Mouse (Mus musculus) hindbrain, embryonic 11.5 days (tissue): ENCODE measurements around the gene Ttc23l. TPM values are rescaled to one million over a fixed set of nuclear protein-coding genes. Genes with fewer than 3 reads are reported as not detected.

Source experiments
- ATAC-seq: fragments of 200-750 bp; cut with Nextera tagmentation; 2 replicates; pipeline ENCODE4 v1.8.0; 2017; ENCODE audit warnings: mild to moderate bottlenecking, moderate TSS enrichment, moderate library complexity; ENCODE audit not compliant: low FRiP score
- DNase-seq: peaks from one replicate; pipeline ENCODE4 v3.0.0-alpha.2; 2015; ENCODE audit warnings: low spot score
- H3K27ac ChIP-seq: fragments of 300-500 bp; sonication (generic); 2 replicates; pipeline ENCODE4 v1.5.1; 2014; ENCODE audit warnings: mild to moderate bottlenecking, low read depth, low read length
- H3K27me3 ChIP-seq: fragments of 300-500 bp; sonication (generic); 2 replicates; pipeline ENCODE4 v1.6.1; 2014; ENCODE audit warnings: mild to moderate bottlenecking, low read length, moderate library complexity, mixed read lengths; ENCODE audit not compliant: control insufficient read depth, insufficient read depth
- H3K36me3 ChIP-seq: fragments of 300-500 bp; sonication (generic); 2 replicates; pipeline ENCODE4 v1.6.1; 2014; ENCODE audit warnings: mild to moderate bottlenecking, low read length, moderate library complexity, mixed read lengths; ENCODE audit not compliant: control insufficient read depth, insufficient read depth
- H3K4me1 ChIP-seq: fragments of 300-500 bp; sonication (generic); replicated peaks from 2 replicates; pipeline ENCODE4 v1.6.1; 2014; ENCODE audit warnings: low read length, mixed read lengths; ENCODE audit not compliant: control insufficient read depth, insufficient read depth
- H3K4me2 ChIP-seq: fragments of 300-500 bp; sonication (generic); replicated peaks from 2 replicates; pipeline ENCODE4 v1.6.1; 2014; ENCODE audit warnings: mild to moderate bottlenecking, low read depth, low read length
- H3K4me3 ChIP-seq: fragments of 300-500 bp; sonication (generic); 2 replicates; pipeline ENCODE4 v1.5.1; 2014; ENCODE audit warnings: low read depth, low read length
- H3K9ac ChIP-seq: fragments of 300-500 bp; sonication (generic); 2 replicates; pipeline ENCODE4 v1.6.1; 2014; ENCODE audit warnings: low read depth, low read length
- H3K9me3 ChIP-seq: fragments of 300-500 bp; sonication (generic); 2 replicates; pipeline ENCODE4 v1.6.1; 2016; ENCODE audit warnings: low read length; ENCODE audit not compliant: control insufficient read depth
- WGBS: fragments of 180-500 bp; shearing (Covaris S2); extraction: QIAGEN DNeasy Blood & Tissue Kit; methylation state at CpG from one replicate; pipeline ENCODE4 v1.1.7; 2014; 5-methylcytosine and 5-hydroxymethylcytosine counted together
- polyA plus RNA-seq: library from polyadenylated mRNA; unstranded; fragments of >200 nt; fragmentation: Nextera tagmentation; extraction: Ambion mirVana; gene quantifications from 2 replicates; pipeline ENCODE4 v1.2.1, GENCODE M21; 2014

The Ttc23l gene
- polyA plus RNA-seq: not detected in 2 replicates

DNA sequence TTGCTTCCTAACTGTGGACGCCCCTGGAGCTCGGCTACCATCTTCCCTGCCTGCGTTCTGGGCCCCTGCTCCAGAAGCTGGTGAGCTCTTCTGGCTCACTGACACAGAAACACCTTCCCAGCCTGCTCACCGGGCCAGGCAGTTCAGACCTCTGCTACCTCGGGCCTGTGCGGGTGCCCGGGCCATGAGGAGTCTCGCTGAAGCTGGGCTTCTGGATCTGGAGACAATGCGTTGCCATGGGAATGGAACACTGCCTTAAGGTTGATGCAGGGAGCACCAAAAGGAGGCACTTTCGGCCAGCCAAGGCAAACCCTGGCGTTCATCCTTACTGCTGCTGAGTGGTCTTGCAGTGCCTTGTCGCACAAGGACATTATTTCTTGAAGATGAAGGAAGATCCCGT lies at the start of gene Ttc23l:
Gene Ttc23l, minus strand, starts transcription at position 204 of the 400 bp plus-strand sequence.
- no peak within 1 kb of the TSS for H3K27ac ChIP-seq
- no peaks in the 10 kb centered on the region for H3K27me3 ChIP-seq
- H3K9me3 ChIP-seq: no peaks in the 10 kb centered on the region
- no peaks in the 10 kb centered on the region for H3K36me3 ChIP-seq
- no peak within 1 kb of the TSS for H3K9ac ChIP-seq
- H3K4me1 ChIP-seq: no peaks in the 10 kb centered on the region
- H3K4me2 ChIP-seq: no peak within 1 kb of the TSS
- H3K4me3 ChIP-seq: no peak within 1 kb of the TSS
- no peak for DNase-seq
- no peak for ATAC-seq
- 87% methylated on average over 13 of the region's 13 CpGs for WGBS

DNA sequence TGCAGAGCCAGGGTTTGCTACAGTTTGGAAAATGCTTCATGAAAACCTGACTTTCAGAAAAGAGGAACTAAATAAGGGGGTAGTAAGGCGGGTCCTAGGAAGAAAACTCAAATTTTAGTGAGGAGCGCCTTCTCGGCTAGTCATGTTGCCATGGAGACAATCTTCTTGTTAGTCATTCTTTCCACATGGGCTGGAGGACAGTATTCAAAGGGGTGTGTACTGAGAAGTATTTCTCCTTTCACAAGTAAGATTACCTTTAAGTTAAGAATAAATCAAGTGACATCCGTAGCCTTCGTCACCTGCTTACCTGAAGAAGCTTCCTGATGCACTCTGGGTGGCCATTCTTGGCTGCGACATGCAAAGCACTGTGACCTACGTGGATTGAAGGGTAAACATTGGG lies 40.9 kb upstream of the Ttc23l start:
- no peaks in the 10 kb centered on the region for H3K9me3 ChIP-seq
- H3K4me1 ChIP-seq: no peaks in the 10 kb centered on the region; the same call in 1 of the 2 replicates
- WGBS: 66% methylated on average over 7 of the region's 7 CpGs
- H3K27me3 ChIP-seq: no peaks in the 10 kb centered on the region
- DNase-seq (peak; percentile 21), ATAC-seq (no peak)
- H3K27ac ChIP-seq: no peak overlapping the region
- H3K9ac ChIP-seq: no peak overlapping the region
- no peak overlapping the region for H3K4me3 ChIP-seq
- H3K4me2 ChIP-seq: no peak overlapping the region
- H3K36me3 ChIP-seq: 0 out of 2 replicates have a peak, but pooled peaks cover 4% of the 10 kb centered on the region

DNA sequence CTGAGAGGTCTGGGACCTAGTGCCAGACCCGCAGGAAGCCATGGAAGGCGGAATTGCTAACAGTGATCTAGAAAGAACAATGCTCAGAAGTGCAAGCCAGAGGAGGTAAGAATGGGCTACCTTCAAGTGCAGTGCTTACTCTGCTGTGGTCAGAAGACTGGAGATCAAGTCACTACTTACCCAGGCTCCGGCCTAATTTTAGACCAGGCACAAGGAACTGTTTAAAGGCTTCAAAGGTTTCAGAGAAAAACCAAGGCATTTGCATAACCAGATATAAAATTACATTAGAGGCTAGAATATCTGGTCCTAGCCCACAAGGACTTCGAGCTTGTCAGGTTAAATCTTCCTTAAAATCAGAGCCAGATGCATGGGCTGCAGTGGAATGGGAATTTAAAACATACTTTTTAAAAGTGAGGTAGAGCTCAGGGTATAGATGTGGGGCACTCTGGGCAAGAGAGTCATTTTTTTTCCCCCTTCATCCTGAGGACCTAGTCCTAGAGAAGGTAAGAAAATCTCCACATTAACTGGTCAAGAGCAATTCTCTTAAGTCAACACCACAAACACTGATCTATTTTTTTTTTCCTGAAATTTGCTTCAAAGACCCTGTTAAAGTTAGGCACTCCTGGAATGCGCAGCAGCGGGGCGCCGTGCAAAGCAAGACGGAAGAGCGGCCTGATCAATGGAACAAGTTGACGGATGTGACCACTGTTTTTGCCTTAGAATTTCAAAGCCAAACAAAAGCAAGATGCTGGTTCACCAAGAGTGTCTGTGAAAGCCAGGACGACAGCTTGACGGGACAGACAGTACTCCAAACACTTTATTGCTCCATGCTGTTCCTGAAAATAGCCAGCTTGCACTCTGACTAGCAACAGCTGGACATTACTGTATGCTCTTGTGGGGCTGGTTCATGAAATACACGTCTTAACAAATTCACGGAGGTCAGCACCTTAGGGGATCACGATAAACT lies 40.1 kb upstream of the Ttc23l start:
- Histone ChIP-seq H3K27ac (no peak overlapping the region), H3K9me3 (no peaks in the 10 kb centered on the region), H3K36me3 (no peaks in the 10 kb centered on the region), H3K4me1 (no peaks in the 10 kb centered on the region; the same call in 1 of the 2 replicates), H3K4me3 (no peak overlapping the region), H3K9ac (no peak overlapping the region), H3K4me2 (no peak overlapping the region), H3K27me3 (no peaks in the 10 kb centered on the region)
- DNase-seq: peak; percentile 34
- WGBS: 30% methylated on average over 16 of the region's 16 CpGs
- ATAC-seq: 0 out of 2 replicates have a peak, but pooled peaks have one; percentile 35

DNA sequence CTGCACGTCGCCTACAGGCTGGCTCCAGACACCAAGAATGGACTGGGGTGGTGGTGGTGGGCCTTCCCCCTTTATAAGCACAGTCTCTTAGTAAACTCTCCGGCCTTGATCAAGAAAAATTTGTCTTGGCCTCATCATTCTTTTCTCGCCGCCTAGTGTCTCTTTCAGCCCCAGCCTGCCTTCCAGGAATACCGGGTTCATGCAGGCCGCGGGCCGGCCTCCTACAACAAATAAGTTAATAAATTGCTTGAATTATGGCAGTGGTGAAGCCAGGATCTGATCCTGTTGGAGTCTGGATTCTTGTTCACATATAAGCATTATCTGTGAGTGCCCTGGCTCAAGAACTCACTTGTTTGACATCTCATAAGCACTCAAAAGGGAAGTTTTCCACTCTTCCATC lies 38.4 kb upstream of the Ttc23l start:
- Histone ChIP-seq H3K9ac (no peak overlapping the region), H3K27me3 (no peaks in the 10 kb centered on the region), H3K4me2 (no peak overlapping the region), H3K9me3 (no peaks in the 10 kb centered on the region), H3K27ac (no peak overlapping the region), H3K4me3 (no peak overlapping the region), H3K36me3 (no peaks in the 10 kb centered on the region), H3K4me1 (no peaks in the 10 kb centered on the region; the same call in 1 of the 2 replicates)
- DNase-seq: no peak
- WGBS: 91% methylated on average over 9 of the region's 9 CpGs
- no peak for ATAC-seq

DNA sequence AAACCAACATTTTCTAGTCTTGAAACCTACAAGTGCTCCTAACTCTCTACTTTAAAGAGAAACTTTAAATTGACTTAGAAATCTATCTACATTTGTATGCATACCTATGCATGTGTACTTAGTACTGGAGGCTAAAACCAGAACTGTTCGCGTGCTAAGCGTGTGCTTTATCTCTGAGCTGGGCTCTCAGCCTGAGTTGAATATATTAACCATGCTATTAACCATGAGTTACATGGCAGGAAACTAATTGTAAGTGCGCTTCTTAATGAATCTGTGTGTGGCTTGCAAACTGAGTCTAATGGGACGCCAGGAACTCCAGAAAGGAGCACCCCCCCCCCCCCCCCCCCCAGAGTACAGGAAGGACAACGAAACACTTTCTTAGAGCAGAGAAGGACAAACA lies 36.9 kb upstream of the Ttc23l start:
- no peaks in the 10 kb centered on the region for H3K36me3 ChIP-seq
- no peak overlapping the region for H3K4me3 ChIP-seq
- DNase-seq (no peak), ATAC-seq (no peak)
- no peak overlapping the region for H3K4me2 ChIP-seq
- WGBS: 93% methylated on average over 6 of the region's 6 CpGs
- no peaks in the 10 kb centered on the region for H3K9me3 ChIP-seq
- H3K9ac ChIP-seq: no peak overlapping the region
- no peaks in the 10 kb centered on the region for H3K27me3 ChIP-seq
- no peak overlapping the region for H3K27ac ChIP-seq
- H3K4me1 ChIP-seq: no peaks in the 10 kb centered on the region; the same call in 1 of the 2 replicates

DNA sequence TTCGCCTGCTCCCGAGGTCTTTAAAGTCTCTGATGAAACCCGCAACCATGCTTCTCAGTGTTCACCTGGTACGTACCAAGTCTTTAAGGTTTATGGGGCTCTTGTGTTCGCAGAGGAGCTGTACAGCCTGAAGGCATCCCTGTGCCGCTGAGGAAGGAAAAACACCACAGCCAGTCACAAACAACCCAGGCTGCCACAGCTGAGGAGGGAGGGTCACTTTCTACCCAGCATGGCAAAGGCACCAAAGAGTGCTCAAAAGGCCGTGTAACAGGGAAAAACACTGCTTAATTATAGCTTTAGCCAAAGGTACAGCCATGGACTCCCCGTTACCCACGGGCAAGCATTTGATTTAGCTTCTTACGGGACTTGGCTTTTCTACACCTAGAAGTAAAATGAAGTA lies 36.4 kb upstream of the Ttc23l start:
- no peak overlapping the region for H3K9ac ChIP-seq
- DNase-seq: no peak
- H3K27ac ChIP-seq: no peak overlapping the region
- ATAC-seq: no peak
- no peaks in the 10 kb centered on the region; the same call in 1 of the 2 replicates for H3K4me1 ChIP-seq
- WGBS: 93% methylated on average over 10 of the region's 10 CpGs
- no peak overlapping the region for H3K4me3 ChIP-seq
- H3K4me2 ChIP-seq: no peak overlapping the region
- H3K36me3 ChIP-seq: no peaks in the 10 kb centered on the region
- no peaks in the 10 kb centered on the region for H3K9me3 ChIP-seq
- H3K27me3 ChIP-seq: no peaks in the 10 kb centered on the region

DNA sequence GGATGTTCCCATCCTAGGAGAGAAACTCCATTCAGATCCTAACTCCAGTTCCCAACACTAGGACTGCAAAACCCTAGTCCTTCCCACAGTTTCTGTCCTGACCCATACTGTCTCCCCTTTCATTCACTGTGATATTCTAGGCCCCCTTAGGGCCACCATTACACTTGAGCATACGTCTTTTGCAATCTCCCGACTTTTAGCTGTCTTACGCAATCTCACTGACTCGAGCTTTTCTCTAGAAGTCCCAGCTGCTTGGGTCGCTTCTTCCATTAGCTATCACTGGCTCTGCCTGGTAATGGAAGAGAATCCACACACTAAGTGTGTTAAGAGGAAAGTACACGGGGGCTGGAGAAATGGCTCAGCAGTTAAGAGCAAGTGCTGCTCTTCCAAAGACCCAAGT lies 34.6 kb upstream of the Ttc23l start:
- H3K36me3 ChIP-seq: 0 out of 2 replicates have a peak, but pooled peaks cover 3% of the 10 kb centered on the region
- ATAC-seq (no peak), DNase-seq (no peak)
- no peak overlapping the region for H3K4me2 ChIP-seq
- no peaks in the 10 kb centered on the region for H3K27me3 ChIP-seq
- H3K9me3 ChIP-seq: no peaks in the 10 kb centered on the region
- no peaks in the 10 kb centered on the region for H3K4me1 ChIP-seq
- WGBS: 87% methylated on average over 6 of the region's 6 CpGs
- no peak overlapping the region for H3K9ac ChIP-seq
- no peak overlapping the region for H3K27ac ChIP-seq
- no peak overlapping the region for H3K4me3 ChIP-seq

DNA sequence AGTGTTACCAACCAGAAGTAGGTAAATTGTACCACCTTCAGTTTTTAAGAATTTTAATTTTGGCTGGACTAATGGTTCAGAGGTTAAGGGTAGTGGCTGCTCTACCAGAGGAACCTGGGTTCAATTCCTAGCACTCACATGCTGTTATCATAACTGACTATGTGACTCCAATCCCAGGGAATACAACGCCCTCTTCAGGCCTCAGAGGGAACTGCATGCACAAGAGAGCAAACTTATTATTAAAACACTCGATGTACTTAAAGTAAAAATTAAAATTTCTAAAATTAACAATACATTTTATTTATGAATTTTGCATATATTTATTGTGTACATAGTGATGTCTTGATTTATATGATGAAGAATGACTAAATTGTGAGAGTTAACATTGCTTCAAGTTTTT lies 28.1 kb upstream of the Ttc23l start:
- Histone ChIP-seq H3K36me3 (0 out of 2 replicates have a peak, but pooled peaks cover 3% of the 10 kb centered on the region), H3K27me3 (no peaks in the 10 kb centered on the region), H3K9ac (no peak overlapping the region), H3K4me3 (no peak overlapping the region), H3K4me2 (no peak overlapping the region), H3K9me3 (no peaks in the 10 kb centered on the region), H3K4me1 (no peaks in the 10 kb centered on the region), H3K27ac (no peak overlapping the region)
- DNase-seq (no peak), ATAC-seq (no peak)
- WGBS: 86% methylated on average over 2 of the region's 2 CpGs
